Mouse (Mus musculus): ENCODE measurements around the gene Gm28038. TPM values are rescaled to one million over a fixed set of nuclear protein-coding genes. Genes with fewer than 3 reads are reported as not detected.

Gm28038 gene
- polyA plus RNA-seq, 1 experiment from 2014 or later, result not detected

- Histone ChIP-seq H3K9ac (ENCODE audit: low read depth, low read length) (no peak overlapping the region), H3K36me3 (ENCODE audit: control insufficient read depth, insufficient read depth) (peaks cover 52% of the 10 kb centered on the region), H3K4me2 (replicated peaks; ENCODE audit: low read depth) (no peak overlapping the region), H3K27me3 (replicated peaks; ENCODE audit: control insufficient read depth, insufficient read depth, low read length) (no peaks in the 10 kb centered on the region), H3K27ac (ENCODE audit: low read depth, low read length) (no peak overlapping the region), H3K4me1 (replicated peaks; ENCODE audit: control insufficient read depth, insufficient read depth, low read length) (0 out of 2 replicates have a peak, but pooled peaks cover 12% of the 10 kb centered on the region), H3K9me3 (ENCODE audit: control insufficient read depth) (no peaks in the 10 kb centered on the region), H3K4me3 (ENCODE audit: low read depth, low read length) (no peak overlapping the region)
- ATAC-seq, result no peak
- 95% methylated on average over 42 of the region's 42 CpGs for WGBS
- no peak for TF ChIP-seq CTCF (IDR thresholded peaks at IDR 0.05; ENCODE audit: low read depth)
Observed at GRCm38 (mm10) chr2:30255631-30256395, 25.0 kb upstream of the Gm28038 start.

- Histone ChIP-seq H3K4me2 (replicated peaks; ENCODE audit: low read depth) (no peak overlapping the region), H3K9me3 (ENCODE audit: control insufficient read depth) (no peaks in the 10 kb centered on the region), H3K36me3 (ENCODE audit: control insufficient read depth, insufficient read depth) (peaks cover 59% of the 10 kb centered on the region), H3K4me1 (replicated peaks; ENCODE audit: control insufficient read depth, insufficient read depth, low read length) (0 out of 2 replicates have a peak, but pooled peaks cover 9% of the 10 kb centered on the region), H3K9ac (ENCODE audit: low read depth, low read length) (no peak overlapping the region), H3K27me3 (replicated peaks; ENCODE audit: control insufficient read depth, insufficient read depth, low read length) (no peaks in the 10 kb centered on the region), H3K27ac (ENCODE audit: low read depth, low read length) (0 out of 2 replicates have a peak overlapping the region, but pooled peaks have one; percentile 28), H3K4me3 (ENCODE audit: low read depth, low read length) (no peak overlapping the region)
- 95% methylated on average over 30 of the region's 30 CpGs for WGBS
- ATAC-seq, result no peak
- no peak for TF ChIP-seq CTCF (IDR thresholded peaks at IDR 0.05; ENCODE audit: low read depth)
Observed at GRCm38 (mm10) chr2:30256616-30257350, 24.1 kb upstream of the Gm28038 start.

- Histone ChIP-seq H3K4me1 (replicated peaks; ENCODE audit: control insufficient read depth, insufficient read depth, low read length) (0 out of 2 replicates have a peak, but pooled peaks cover under 1% of the 10 kb centered on the region), H3K36me3 (ENCODE audit: control insufficient read depth, insufficient read depth) (peaks cover 68% of the 10 kb centered on the region), H3K9ac (ENCODE audit: low read depth, low read length) (0 out of 2 replicates have a peak overlapping the region, but pooled peaks have one; percentile 17), H3K9me3 (ENCODE audit: control insufficient read depth) (no peaks in the 10 kb centered on the region), H3K4me2 (replicated peaks; ENCODE audit: low read depth) (no peak overlapping the region), H3K27ac (ENCODE audit: low read depth, low read length) (no peak overlapping the region; the same call in 1 of the 2 replicates), H3K27me3 (replicated peaks; ENCODE audit: control insufficient read depth, insufficient read depth, low read length) (no peaks in the 10 kb centered on the region), H3K4me3 (ENCODE audit: low read depth, low read length) (no peak overlapping the region)
- ATAC-seq, result no peak
- 77% methylated on average over 7 of the region's 7 CpGs for WGBS
- no peak for TF ChIP-seq CTCF (IDR thresholded peaks at IDR 0.05; ENCODE audit: low read depth)
Observed at GRCm38 (mm10) chr2:30257699-30258460, 23.0 kb upstream of the Gm28038 start.

- no peak overlapping the region for H3K27ac ChIP-seq (ENCODE audit: low read depth, low read length)
- no peak for TF ChIP-seq CTCF (IDR thresholded peaks at IDR 0.05; ENCODE audit: low read depth)
- no peak overlapping the region for H3K9ac ChIP-seq (ENCODE audit: low read depth, low read length)
- no peak overlapping the region for H3K4me2 ChIP-seq (replicated peaks; ENCODE audit: low read depth)
- no peaks in the 10 kb centered on the region for H3K9me3 ChIP-seq (ENCODE audit: control insufficient read depth)
- no peaks in the 10 kb centered on the region for H3K27me3 ChIP-seq (replicated peaks; ENCODE audit: control insufficient read depth, insufficient read depth, low read length)
- 0 out of 2 replicates have a peak, but pooled peaks have one; percentile 11 for ATAC-seq
- H3K4me3 ChIP-seq (ENCODE audit: low read depth, low read length), result no peak overlapping the region
- WGBS, result 59% methylated on average over 4 of the region's 4 CpGs
- no peaks in the 10 kb centered on the region for H3K4me1 ChIP-seq (replicated peaks; ENCODE audit: control insufficient read depth, insufficient read depth, low read length)
- H3K36me3 ChIP-seq (ENCODE audit: control insufficient read depth, insufficient read depth), result peaks cover 75% of the 10 kb centered on the region
Observed at GRCm38 (mm10) chr2:30258600-30258999, 22.2 kb upstream of the Gm28038 start.

DNA sequence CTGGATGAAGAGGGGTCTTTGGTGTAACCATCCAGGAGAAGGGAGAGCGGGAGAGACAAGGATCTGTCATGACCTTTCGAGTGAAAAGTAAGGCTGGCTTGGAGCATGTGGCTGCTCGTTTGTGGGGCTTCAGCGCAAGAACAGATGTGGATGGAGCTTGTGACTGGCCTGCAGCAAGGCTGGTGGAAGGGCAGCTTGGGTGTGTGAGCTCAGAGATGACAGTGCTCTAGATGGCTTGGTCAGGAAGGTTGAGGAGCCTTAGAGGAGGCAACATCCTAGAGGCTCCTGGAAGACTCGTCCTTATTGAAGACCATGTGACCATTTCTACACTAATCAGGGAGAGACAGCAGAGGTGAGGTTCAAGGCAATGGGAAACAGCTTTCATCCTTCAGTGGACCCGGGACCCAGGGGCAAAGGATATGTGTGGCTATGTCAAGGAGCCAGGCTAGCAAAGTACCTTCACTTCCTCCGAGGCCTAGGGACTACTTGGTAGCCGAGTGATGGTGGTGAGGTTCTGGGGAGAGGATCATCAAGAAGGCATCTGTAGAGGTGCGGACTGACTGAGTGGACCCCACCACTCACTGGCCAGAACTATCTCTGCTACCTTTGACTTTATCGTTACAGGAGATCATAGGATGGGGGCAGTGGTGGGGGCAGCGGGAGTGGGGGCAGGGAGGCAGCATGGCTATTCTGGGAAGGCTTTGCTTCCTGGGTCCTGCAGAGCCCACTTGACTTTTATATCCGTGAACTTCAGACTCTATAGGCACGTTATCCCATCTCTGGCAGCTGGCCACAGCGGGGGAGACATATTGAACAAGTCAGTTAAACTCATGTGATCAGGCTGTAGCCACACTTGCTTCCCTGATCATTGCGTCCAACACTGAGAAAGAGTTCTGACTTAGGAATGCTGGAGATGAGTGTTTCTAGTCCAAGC is 21.4 kb upstream of the Gm28038 start:
- no peak for TF ChIP-seq CTCF (IDR thresholded peaks at IDR 0.05; ENCODE audit: low read depth)
- H3K27me3 ChIP-seq (replicated peaks; ENCODE audit: control insufficient read depth, insufficient read depth, low read length), result no peaks in the 10 kb centered on the region
- H3K4me1 ChIP-seq (replicated peaks; ENCODE audit: control insufficient read depth, insufficient read depth, low read length), result no peaks in the 10 kb centered on the region
- no peaks in the 10 kb centered on the region for H3K9me3 ChIP-seq (ENCODE audit: control insufficient read depth)
- no peak overlapping the region for H3K9ac ChIP-seq (ENCODE audit: low read depth, low read length)
- peaks cover 83% of the 10 kb centered on the region for H3K36me3 ChIP-seq (ENCODE audit: control insufficient read depth, insufficient read depth)
- 76% methylated on average over 15 of the region's 15 CpGs for WGBS
- H3K27ac ChIP-seq (ENCODE audit: low read depth, low read length), result peak overlapping the region; percentile 31; the same call in 1 of the 2 replicates
- no peak overlapping the region for H3K4me2 ChIP-seq (replicated peaks; ENCODE audit: low read depth)
- no peak for ATAC-seq
- no peak overlapping the region for H3K4me3 ChIP-seq (ENCODE audit: low read depth, low read length)
